Comparison of ENCODE assay signal across 17 mouse cellular contexts in genomic region chr17:26608877-26609276, GRCm38 (mm10). TPM values are rescaled to one million over a fixed set of nuclear protein-coding genes. Genes with fewer than 3 reads are reported as not detected.
DNase-seq lines count a peak whose midpoint lies in the region; ATAC-seq and TF ChIP-seq lines count a peak whose summit lies in the region.
"Had no signal": no experiment of that assay in that cellular context is flagged by ENCODE, and none has a peak within 500 bp of the region (broad histone marks: within the 10 kb centered on the region; RNA-seq: fewer than 3 reads in every experiment).

No protein-coding gene starts in this region.

- no peaks in the 10 kb centered on the region for H3K9me3 ChIP-seq in heart, embryonic 15.5 days (replicated peaks)
- H3K9me3 ChIP-seq in CH12.LX (replicated peaks; ENCODE audit: low read length), result no peaks in the 10 kb centered on the region
- no peaks in the 10 kb centered on the region for H3K9me3 ChIP-seq in liver, embryonic 13.5 days (replicated peaks)
- no peaks in the 10 kb centered on the region for H3K9me3 ChIP-seq in kidney, embryonic 15.5 days (replicated peaks)
- H3K9me3 ChIP-seq: midbrain, embryonic 10.5 days had no signal

- H3K9ac ChIP-seq in heart, embryonic 15.5 days, result no peak overlapping the region
- no peak overlapping the region for H3K9ac ChIP-seq in CH12.LX (ENCODE audit: insufficient read depth, low read depth)
- H3K9ac ChIP-seq in liver, embryonic 13.5 days, result no peak overlapping the region
- H3K9ac ChIP-seq in kidney, embryonic 15.5 days, result no peak overlapping the region

- no peak for DNase-seq in gastrocnemius, adult 2 months
- no peak for DNase-seq in gastrocnemius, postnatal 36 days
- DNase-seq in heart, adult 18-20 months, result no peak
- peak; percentile 35 for DNase-seq in CH12.LX (ENCODE audit: extremely low read depth)
- DNase-seq in liver, embryonic 13.5 days, result no peak
- DNase-seq: adrenal gland, postnatal 14 days; gastrocnemius, postnatal 10 days; kidney, adult 2 months; kidney, postnatal 14 days; left cerebral cortex, postnatal 4 days; right cerebral cortex, adult 18-20 months; thymus, postnatal 36 days had no signal

- in situ Hi-C loops in CH12.LX (cut with MboI; ENCODE audit: low pct_ligation_motif_present, low pct_unique_long_range_greater_than_20kb, low sequenced_read_pairs), result no loop called here

- TF ChIP-seq POLR2A in CH12.LX (IDR thresholded peaks at IDR 0.05; ENCODE audit: low read depth, low read length), result no peak

- H3K36me3 ChIP-seq in heart, embryonic 15.5 days, result 0 out of 2 replicates have a peak, but pooled peaks cover 6% of the 10 kb centered on the region
- H3K36me3 ChIP-seq in CH12.LX (replicated peaks in 1 of 2; ENCODE audit: control insufficient read depth in 1 of 2, insufficient read depth in 1 of 2, low read length in 1 of 2), result peaks cover 39 to 88% of the 10 kb centered on the region in 2 experiments
- peaks cover 21% of the 10 kb centered on the region for H3K36me3 ChIP-seq in liver, embryonic 13.5 days
- H3K36me3 ChIP-seq in kidney, embryonic 15.5 days, result peaks cover 55% of the 10 kb centered on the region

- 83% methylated on average over 8 of the region's 8 CpGs for WGBS in heart, embryonic 15.5 days
- WGBS in liver, embryonic 13.5 days (ENCODE audit: insufficient replicate concordance), result 84% methylated on average over 8 of the region's 8 CpGs
- WGBS in kidney, embryonic 15.5 days, result 89% methylated on average over 8 of the region's 8 CpGs

- peaks cover 54% of the 10 kb centered on the region for H3K4me1 ChIP-seq in heart, embryonic 15.5 days (replicated peaks)
- peaks cover 29 to 53% of the 10 kb centered on the region in 2 experiments for H3K4me1 ChIP-seq in CH12.LX (ENCODE audit: control insufficient read depth in 1 of 2, insufficient read depth in 2 of 2)
- H3K4me1 ChIP-seq in liver, embryonic 13.5 days (replicated peaks), result peaks cover 6% of the 10 kb centered on the region; the same call in 1 of the 2 replicates
- no peaks in the 10 kb centered on the region for H3K4me1 ChIP-seq in kidney, embryonic 15.5 days
- H3K4me1 ChIP-seq: midbrain, embryonic 10.5 days had no signal

- intact Hi-C loops in gastrocnemius, adult 2 months (cut with DNase I), result no loop called here
- intact Hi-C loops in gastrocnemius, postnatal 36 days (cut with DNase I), result no loop called here

- H3K27ac ChIP-seq in gastrocnemius, adult 2 months, result peak overlapping the region; percentile 86
- 0 out of 2 replicates have a peak overlapping the region, but pooled peaks have one; percentile 43 for H3K27ac ChIP-seq in heart, embryonic 15.5 days
- peak overlapping the region; percentile 25 for H3K27ac ChIP-seq in CH12.LX (ENCODE audit: insufficient read depth, low read depth)
- 0 out of 2 replicates have a peak overlapping the region, but pooled peaks have one; percentile 13 for H3K27ac ChIP-seq in liver, embryonic 13.5 days
- no peak overlapping the region for H3K27ac ChIP-seq in kidney, embryonic 15.5 days
- H3K27ac ChIP-seq: layer of hippocampus, adult 2 months; macrophage; midbrain, embryonic 10.5 days had no signal

- no peak for TF ChIP-seq CTCF in gastrocnemius, adult 2 months (IDR thresholded peaks at IDR 0.05)
- no peak for TF ChIP-seq CTCF in CH12.LX (conservative IDR thresholded peaks at IDR 0.05 in 1 of 2, IDR thresholded peaks at IDR 0.05 in 1 of 2; ENCODE audit: low read depth in 2 of 2, low read length in 2 of 2)

- no peak overlapping the region for H3K4me2 ChIP-seq in heart, embryonic 15.5 days
- no peak overlapping the region for H3K4me2 ChIP-seq in CH12.LX (ENCODE audit: insufficient read depth, low read depth, poor library complexity, severe bottlenecking)
- H3K4me2 ChIP-seq in liver, embryonic 13.5 days, result no peak overlapping the region
- H3K4me2 ChIP-seq in kidney, embryonic 15.5 days, result no peak overlapping the region

- H3K27me3 ChIP-seq in heart, embryonic 15.5 days, result no peaks in the 10 kb centered on the region
- no peaks in the 10 kb centered on the region for H3K27me3 ChIP-seq in CH12.LX (replicated peaks)
- H3K27me3 ChIP-seq in liver, embryonic 13.5 days, result no peaks in the 10 kb centered on the region
- no peaks in the 10 kb centered on the region for H3K27me3 ChIP-seq in kidney, embryonic 15.5 days

- peaks cover under 1% of the 10 kb centered on the region; the same call in 1 of the 2 replicates for H3K79me2 ChIP-seq in CH12.LX (replicated peaks; ENCODE audit: control insufficient read depth, extremely low read depth, insufficient read depth, poor library complexity, severe bottlenecking)

- dilution Hi-C loops in CH12.LX (cut with MboI; ENCODE audit: extremely low pct_ligation_motif_present, extremely low pct_unique_long_range_greater_than_20kb, low sequenced_read_pairs), result no loop called here

- H3K4me3 ChIP-seq in gastrocnemius, adult 2 months, result no peak overlapping the region
- H3K4me3 ChIP-seq in heart, embryonic 15.5 days, result no peak overlapping the region
- no peak overlapping the region for H3K4me3 ChIP-seq in CH12.LX (replicated peaks in 1 of 3; ENCODE audit: low read depth in 2 of 3, low read length in 2 of 3, poor library complexity in 1 of 3)
- no peak overlapping the region for H3K4me3 ChIP-seq in liver, embryonic 13.5 days (replicated peaks)
- no peak overlapping the region for H3K4me3 ChIP-seq in kidney, embryonic 15.5 days (replicated peaks)
- H3K4me3 ChIP-seq: layer of hippocampus, adult 2 months; midbrain, embryonic 10.5 days had no signal

- TF ChIP-seq EP300 in CH12.LX (IDR thresholded peaks at IDR 0.05; ENCODE audit: low read length), result no peak

- ATAC-seq in heart, embryonic 15.5 days (replicated peaks; ENCODE audit: insufficient number of reproducible peaks, insufficient read depth, low FRiP score, low read depth), result no peak
- peak; percentile 29; the same call in 1 of the 2 replicates for ATAC-seq in liver, embryonic 13.5 days (ENCODE audit: low read depth)
- ATAC-seq in kidney, embryonic 15.5 days (replicated peaks; ENCODE audit: low FRiP score), result no peak

- no peak for TF ChIP-seq RAD21 in CH12.LX (IDR thresholded peaks at IDR 0.05; ENCODE audit: low read depth, low read length)

TF ChIP-seq in CH12.LX, 34 proteins besides CTCF, POLR2A, EP300 and RAD21 (continues in another document):
- TF ChIP-seq JUND (conservative IDR thresholded peaks at IDR 0.05; ENCODE audit: low read depth, low read length) (no peak), ETS1 (conservative IDR thresholded peaks at IDR 0.05; ENCODE audit: low read depth, low read length) (no peak), E2F4 (IDR thresholded peaks at IDR 0.05; ENCODE audit: insufficient replicate concordance, low read depth, low read length) (no peak), MYC (IDR thresholded peaks at IDR 0.05; ENCODE audit: low read depth, low read length) (no peak), TCF12 (IDR thresholded peaks at IDR 0.05; ENCODE audit: low read depth, low read length) (no peak), MAFK (IDR thresholded peaks at IDR 0.05; ENCODE audit: insufficient replicate concordance, low read length) (no peak), ZNF384 (IDR thresholded peaks at IDR 0.05; ENCODE audit: low read depth, low read length) (no peak), KAT2A (IDR thresholded peaks at IDR 0.05; ENCODE audit: insufficient replicate concordance, low read length) (no peak), BHLHE40 (IDR thresholded peaks at IDR 0.05; ENCODE audit: low read depth, low read length) (no peak), CHD1 (IDR thresholded peaks at IDR 0.05; ENCODE audit: low read depth, low read length) (no peak), UBTF (IDR thresholded peaks at IDR 0.05; ENCODE audit: low read depth, low read length) (no peak), IRF4 (IDR thresholded peaks at IDR 0.05; ENCODE audit: low read depth, low read length) (0 out of 2 replicates have a peak, but pooled peaks have one; percentile 18), ZC3H11A (IDR thresholded peaks at IDR 0.05; ENCODE audit: low read depth, low read length) (no peak), SMC3 (IDR thresholded peaks at IDR 0.05; ENCODE audit: low read depth, low read length) (no peak), RCOR1 (conservative IDR thresholded peaks at IDR 0.05; ENCODE audit: low read depth, low read length) (no peak), MEF2A (IDR thresholded peaks at IDR 0.05; ENCODE audit: borderline replicate concordance, low read depth, low read length) (peak; percentile 41; the same call in 1 of the 2 replicates)

RNA-seq across cellular contexts. Expression of gene Dusp1, which starts 46.9 kb away (rescaled TPM):
- 10 to 100 TPM; 73.0 to 89.6 TPM for total RNA-seq in gastrocnemius, adult 2 months (2021)
- total RNA-seq in gastrocnemius, postnatal 36 days (2021), result 100 to 1,000 TPM in 1 of 2 experiments, 10 to 100 TPM in 1; 74.6 to 112 TPM
- 30.8 and 38.1 TPM in 2 replicates for polyA plus RNA-seq in heart, embryonic 15.5 days (2015; fragmentation: Nextera tagmentation; extraction: Ambion mirVana)
- total RNA-seq in heart, adult 18-20 months (2021), result 10 to 100 TPM; 50.3 to 57.1 TPM
- total RNA-seq in CH12.LX (2012; rRNA removed) (3.5 and 5.6 TPM in 2 replicates), CH12.LX (2014; rRNA removed) (2.6 and 3.5 TPM in 2 replicates)
- 8.6 and 9.9 TPM in 2 replicates for polyA plus RNA-seq in CH12.LX (2012; ENCODE audit: insufficient read length, low read depth)
- 22.2 and 27.8 TPM in 2 replicates for polyA plus RNA-seq in liver, embryonic 13.5 days (2015; fragmentation: Nextera tagmentation; extraction: Ambion mirVana)
- 23.1 and 24.8 TPM in 2 replicates for polyA plus RNA-seq in kidney, embryonic 15.5 days (2015; fragmentation: Nextera tagmentation; extraction: Ambion mirVana)

RNA-seq across cellular contexts. Expression of gene Ergic1, which starts 47.6 kb away (rescaled TPM):
- total RNA-seq in gastrocnemius, adult 2 months (2021), result 10 to 100 TPM; 40.3 to 60.3 TPM
- 10 to 100 TPM; 47.2 to 51.5 TPM for total RNA-seq in gastrocnemius, postnatal 36 days (2021)
- 75.0 and 92.0 TPM in 2 replicates for polyA plus RNA-seq in heart, embryonic 15.5 days (2015; fragmentation: Nextera tagmentation; extraction: Ambion mirVana)
- total RNA-seq in heart, adult 18-20 months (2021), result 10 to 100 TPM; 50.4 to 56.6 TPM
- total RNA-seq in CH12.LX (2012; rRNA removed), result 129 and 131 TPM in 2 replicates
- 89.5 and 93.5 TPM in 2 replicates for total RNA-seq in CH12.LX (2014; rRNA removed)
- polyA plus RNA-seq in CH12.LX (2012; ENCODE audit: insufficient read length, low read depth), result 111 and 142 TPM in 2 replicates
- polyA plus RNA-seq in liver, embryonic 13.5 days (2015; fragmentation: Nextera tagmentation; extraction: Ambion mirVana), result 35.2 and 37.0 TPM in 2 replicates
- 124 and 131 TPM in 2 replicates for polyA plus RNA-seq in kidney, embryonic 15.5 days (2015; fragmentation: Nextera tagmentation; extraction: Ambion mirVana)

RNA-seq across cellular contexts. Expression of gene Atp6v0e, which starts 54.2 kb away (rescaled TPM):
- total RNA-seq in gastrocnemius, adult 2 months (2021), result 10 to 100 TPM; 28.7 to 31.2 TPM
- 10 to 100 TPM; 32.7 to 34.6 TPM for total RNA-seq in gastrocnemius, postnatal 36 days (2021)
- polyA plus RNA-seq in heart, embryonic 15.5 days (2015; fragmentation: Nextera tagmentation; extraction: Ambion mirVana), result 197 and 200 TPM in 2 replicates
- 10 to 100 TPM; 62.8 to 68.0 TPM for total RNA-seq in heart, adult 18-20 months (2021)
- total RNA-seq in CH12.LX (2012; rRNA removed) (190 and 206 TPM in 2 replicates), CH12.LX (2014; rRNA removed) (403 and 422 TPM in 2 replicates)
- 190 and 226 TPM in 2 replicates for polyA plus RNA-seq in CH12.LX (2012; ENCODE audit: insufficient read length, low read depth)
- 192 and 194 TPM in 2 replicates for polyA plus RNA-seq in liver, embryonic 13.5 days (2015; fragmentation: Nextera tagmentation; extraction: Ambion mirVana)
- 211 and 224 TPM in 2 replicates for polyA plus RNA-seq in kidney, embryonic 15.5 days (2015; fragmentation: Nextera tagmentation; extraction: Ambion mirVana)

Comparison
In these comparisons a context has a peak if more than half of its experiments do, and no peak if none do; other contexts are left out.
1. RNA of gene Dusp1, which starts 46.9 kb away (total RNA-seq): 74.6 to 112 TPM in gastrocnemius, postnatal 36 days, 73.0 to 89.6 TPM in gastrocnemius, adult 2 months and 50.3 to 57.1 TPM in heart, adult 18-20 months; 2.6 to 5.6 TPM in CH12.LX; every median in the first group is over 4 times any median in the second.